Mouse (Mus musculus): ENCODE data around the gene Cadm1. TPM values are rescaled to one million over a fixed set of nuclear protein-coding genes. Genes with fewer than 3 reads are reported as not detected.

Cadm1 gene
- total RNA-seq, 2 experiments from 2014 or later = 60.4 to 67.9 TPM

GRCm38 (mm10) chr9:47730247-47730646, 200.3 kb downstream of the Cadm1 start:
- no peak for DNase-seq (ENCODE audit: low spot score in 2 of 2)

GRCm38 (mm10) chr9:47733780-47734451, 203.9 kb downstream of the Cadm1 start:
- no peak for DNase-seq (ENCODE audit: low spot score in 2 of 2)

- no peak for DNase-seq (ENCODE audit: low spot score in 2 of 2)
Observed at GRCm38 (mm10) chr9:47734905-47735304, 204.9 kb downstream of the Cadm1 start.

GRCm38 (mm10) chr9:47738799-47739198, 208.8 kb downstream of the Cadm1 start:
- no peak for DNase-seq (ENCODE audit: low spot score in 2 of 2)

GRCm38 (mm10) chr9:47739276-47739675, 209.3 kb downstream of the Cadm1 start:
- DNase-seq (ENCODE audit: low spot score in 2 of 2) = no peak

GRCm38 (mm10) chr9:47741751-47742150, 211.8 kb downstream of the Cadm1 start:
- DNase-seq (ENCODE audit: low spot score in 2 of 2) = no peak

GRCm38 (mm10) chr9:47744916-47745315, 214.9 kb downstream of the Cadm1 start:
- DNase-seq (ENCODE audit: low spot score in 2 of 2) = no peak

GRCm38 (mm10) chr9:47745716-47746115, 215.7 kb downstream of the Cadm1 start:
- no peak for DNase-seq (ENCODE audit: low spot score in 2 of 2)

GRCm38 (mm10) chr9:47749160-47749559, 219.2 kb downstream of the Cadm1 start:
- DNase-seq (ENCODE audit: low spot score in 2 of 2) = no peak

GRCm38 (mm10) chr9:47752516-47752915, 222.5 kb downstream of the Cadm1 start:
- no peak for DNase-seq (ENCODE audit: low spot score in 2 of 2)

GRCm38 (mm10) chr9:47753127-47753526, 223.2 kb downstream of the Cadm1 start:
- DNase-seq (ENCODE audit: low spot score in 2 of 2) = no peak

- DNase-seq (ENCODE audit: low spot score in 2 of 2) = no peak
Observed at GRCm38 (mm10) chr9:47755119-47755518, 225.1 kb downstream of the Cadm1 start.

- DNase-seq (ENCODE audit: low spot score in 2 of 2) = no peak
Observed at GRCm38 (mm10) chr9:47757798-47758197, 227.8 kb downstream of the Cadm1 start.

GRCm38 (mm10) chr9:47758320-47758719, 228.3 kb downstream of the Cadm1 start:
- no peak for DNase-seq (ENCODE audit: low spot score in 2 of 2)

- DNase-seq (ENCODE audit: low spot score in 2 of 2) = no peak
Observed at GRCm38 (mm10) chr9:47759807-47760206, 229.8 kb downstream of the Cadm1 start.

GRCm38 (mm10) chr9:47761601-47762000, 231.6 kb downstream of the Cadm1 start:
- DNase-seq (ENCODE audit: low spot score in 2 of 2) = no peak

GRCm38 (mm10) chr9:47762913-47763312, 232.9 kb downstream of the Cadm1 start:
- no peak for DNase-seq (ENCODE audit: low spot score in 2 of 2)

GRCm38 (mm10) chr9:47764920-47765319, 234.9 kb downstream of the Cadm1 start:
- no peak for DNase-seq (ENCODE audit: low spot score in 2 of 2)

GRCm38 (mm10) chr9:47765323-47765722, 235.3 kb downstream of the Cadm1 start:
- DNase-seq (ENCODE audit: low spot score in 2 of 2) = no peak

GRCm38 (mm10) chr9:47766342-47766741, 236.4 kb downstream of the Cadm1 start:
- DNase-seq (ENCODE audit: low spot score in 2 of 2) = no peak

- DNase-seq (ENCODE audit: low spot score in 2 of 2) = no peak
Observed at GRCm38 (mm10) chr9:47770836-47771235, 240.9 kb downstream of the Cadm1 start.

- DNase-seq (ENCODE audit: low spot score in 2 of 2) = no peak
Observed at GRCm38 (mm10) chr9:47771953-47772352, 242.0 kb downstream of the Cadm1 start.

- no peak for DNase-seq (ENCODE audit: low spot score in 2 of 2)
Observed at GRCm38 (mm10) chr9:47772750-47773149, 242.8 kb downstream of the Cadm1 start.
